Mouse (Mus musculus) bone marrow, adult 2 months (tissue): Measurements from ENCODE around the gene Zfp106.

Source experiments
- CTCF ChIP-seq: fragments of 200-500 bp; IDR thresholded peaks from 2 replicates; pipeline ENCODE4 v1.5.1; 2011; ENCODE audit warnings: low read length, control low read depth; ENCODE audit not compliant: control insufficient read depth, insufficient read depth
- POLR2A ChIP-seq: fragments of 200-500 bp; IDR thresholded peaks from 2 replicates; pipeline ENCODE4 v1.6.1; 2011; ENCODE audit warnings: low read depth, mild to moderate bottlenecking, control low read depth, low read length, borderline replicate concordance; ENCODE audit not compliant: control insufficient read depth

- TF ChIP-seq POLR2A (no peak), CTCF (no peak)
Measured at GRCm38 (mm10) chr2:120565363-120565762, 1.7 kb upstream of the Zfp106 start.
